8 mouse cellular contexts compared by ENCODE assay signal in genomic region chr17:78737096-78737495, GRCm38 (mm10). TPM values are rescaled to one million over a fixed set of nuclear protein-coding genes. Genes with fewer than 3 reads are reported as not detected.
A peak's percentile ranks its signal among the peaks of the same experiment; 100 is the strongest.
DNase-seq lines count a peak whose midpoint lies in the region; ATAC-seq and TF ChIP-seq lines count a peak whose summit lies in the region.

Strn (minus strand) TSS chr17:78737196.

- DNase-seq in lung, adult 2 months: no peak
- no peak for DNase-seq in lung, postnatal 14 days
- no peak for DNase-seq in liver, embryonic 13.5 days
- DNase-seq in ovary, postnatal 36 days (ENCODE audit: low spot score): no peak
- no peak for DNase-seq in right cerebral cortex, postnatal 4 days
- no peak for DNase-seq in cerebellum, adult 11-12 months

- H3K27me3 ChIP-seq in embryonic facial prominence, embryonic 13.5 days: no peaks in the 10 kb centered on the region
- H3K27me3 ChIP-seq in liver, embryonic 13.5 days: no peaks in the 10 kb centered on the region

- H3K27ac ChIP-seq in embryonic facial prominence, embryonic 13.5 days: peak within 1 kb of the TSS; percentile 94
- H3K27ac ChIP-seq in liver, embryonic 13.5 days: peak within 1 kb of the TSS; percentile 94

- WGBS in lung, adult 2 months: 33% methylated on average over 4 of the region's 4 CpGs
- WGBS in embryonic facial prominence, embryonic 13.5 days: 25% methylated on average over 4 of the region's 4 CpGs
- WGBS in liver, embryonic 13.5 days (ENCODE audit: insufficient replicate concordance): 38% methylated on average over 4 of the region's 4 CpGs

- TF ChIP-seq CTCF in lung, adult 2 months (IDR thresholded peaks at IDR 0.05; ENCODE audit: insufficient read depth, low read length): no peak

- H3K9ac ChIP-seq in embryonic facial prominence, embryonic 13.5 days: peak within 1 kb of the TSS; percentile 97
- peak within 1 kb of the TSS; percentile 94 for H3K9ac ChIP-seq in liver, embryonic 13.5 days

- H3K9me3 ChIP-seq in embryonic facial prominence, embryonic 13.5 days: no peaks in the 10 kb centered on the region
- H3K9me3 ChIP-seq in liver, embryonic 13.5 days (replicated peaks): no peaks in the 10 kb centered on the region

- H3K4me1 ChIP-seq in lung, adult 2 months (ENCODE audit: control insufficient read depth, insufficient read depth, low read length): peaks cover 10% of the 10 kb centered on the region
- peaks cover 20% of the 10 kb centered on the region for H3K4me1 ChIP-seq in embryonic facial prominence, embryonic 13.5 days
- H3K4me1 ChIP-seq in liver, embryonic 13.5 days (replicated peaks): peaks cover 24% of the 10 kb centered on the region

- ATAC-seq in embryonic facial prominence, embryonic 13.5 days (ENCODE audit: insufficient number of reproducible peaks, insufficient read depth, low FRiP score, low TSS enrichment, low read depth): no peak
- no peak for ATAC-seq in hematopoietic stem cell, adult 5-6 weeks (replicated peaks in 1 of 2; ENCODE audit: insufficient read depth in 1 of 2, low FRiP score in 2 of 2, low TSS enrichment in 1 of 2, low read depth in 1 of 2, poor library complexity in 2 of 2, severe bottlenecking in 2 of 2)
- no peak for ATAC-seq in liver, embryonic 13.5 days (ENCODE audit: low read depth)

- no peaks in the 10 kb centered on the region for H3K36me3 ChIP-seq in embryonic facial prominence, embryonic 13.5 days
- no peaks in the 10 kb centered on the region for H3K36me3 ChIP-seq in liver, embryonic 13.5 days

- peak within 1 kb of the TSS; percentile 72 for H3K4me2 ChIP-seq in embryonic facial prominence, embryonic 13.5 days
- peak within 1 kb of the TSS; percentile 91 for H3K4me2 ChIP-seq in liver, embryonic 13.5 days

- no peak for TF ChIP-seq POLR2A in lung, adult 2 months (IDR thresholded peaks at IDR 0.05; ENCODE audit: borderline replicate concordance, extremely low read depth, low read depth, low read length)

- peak within 1 kb of the TSS; percentile 78 for H3K4me3 ChIP-seq in lung, adult 2 months (replicated peaks; ENCODE audit: extremely low read depth, low read depth, low read length)
- H3K4me3 ChIP-seq in embryonic facial prominence, embryonic 13.5 days: peak within 1 kb of the TSS; percentile 96
- H3K4me3 ChIP-seq in liver, embryonic 13.5 days (replicated peaks): peak within 1 kb of the TSS; percentile 94

RNA-seq across cellular contexts. Expression of gene Strn, which starts in this region (rescaled TPM):
- 7.2 and 9.6 TPM in 2 replicates for polyA plus RNA-seq in lung, adult 2 months (2012; rRNA removed)
- polyA plus RNA-seq in embryonic facial prominence, embryonic 13.5 days (2015; fragmentation: Nextera tagmentation; extraction: Ambion mirVana): 5.2 and 5.6 TPM in 2 replicates
- total RNA-seq in hematopoietic stem cell, adult 5-6 weeks (2017): 24.3 and 37.0 TPM in 2 replicates
- 2.3 and 2.8 TPM in 2 replicates for polyA plus RNA-seq in liver, embryonic 13.5 days (2015; fragmentation: Nextera tagmentation; extraction: Ambion mirVana)
